Mouse (Mus musculus): ENCODE measurements around the gene AC129217.1. TPM values are rescaled to one million over a fixed set of nuclear protein-coding genes. Genes with fewer than 3 reads are reported as not detected.

Gene AC129217.1
- total RNA-seq, 2 experiments from 2014 or later = not detected

Small RNAs within 50 kb of the gene (microRNA-seq; reads per million reads assigned to microRNA genes)
- gene Mir5136 = 0.12 to 0.27 reads per million in 2 experiments

Other genes with a start within 250 kb of the AC129217.1 start
- gene Slc22a8, start 238.5 kb upstream of the AC129217.1 start, total RNA-seq (2021) = under 1 TPM; 0.05 to 0.17 TPM
- gene Slc22a6, start 211.7 kb upstream of the AC129217.1 start, total RNA-seq (2021) = not detected
- gene Chrm1, start 166.0 kb upstream of the AC129217.1 start, total RNA-seq (2021) = under 1 TPM in 1 of 2 experiments, not detected in 1; 0.05 TPM
- gene Slc3a2, start 106.4 kb upstream of the AC129217.1 start, total RNA-seq (2021) = 10 to 100 TPM; 39.8 to 50.9 TPM
- gene Wdr74, start 93.9 kb upstream of the AC129217.1 start, total RNA-seq (2021) = 10 to 100 TPM; 19.1 to 20.1 TPM
- gene 1700092M07Rik, start 89.1 kb upstream of the AC129217.1 start, total RNA-seq (2021) = under 1 TPM in 1 of 2 experiments, not detected in 1; 0.95 TPM
- gene Stx5a, start 88.4 kb upstream of the AC129217.1 start, total RNA-seq (2021) = 10 to 100 TPM; 37.4 to 40.5 TPM
- 10 to 100 TPM; 59.3 to 59.5 TPM for gene Nxf1, start 72.7 kb upstream of the AC129217.1 start, total RNA-seq (2021)
- 100 to 1,000 TPM; 110 to 121 TPM for gene Tmem223, start 58.8 kb upstream of the AC129217.1 start, total RNA-seq (2021)
- gene Tmem179b, start 55.3 kb upstream of the AC129217.1 start, total RNA-seq (2021) = 10 to 100 TPM; 15.7 to 17.9 TPM
- gene Taf6l, start 43.4 kb upstream of the AC129217.1 start, total RNA-seq (2021) = 1 to 10 TPM; 7.2 to 8.9 TPM
- gene Polr2g, start 31.2 kb upstream of the AC129217.1 start, total RNA-seq (2021) = 10 to 100 TPM; 53.9 to 63.0 TPM
- 1 to 10 TPM; 1.2 to 2.3 TPM for gene Zbtb3, start 27.2 kb upstream of the AC129217.1 start, total RNA-seq (2021)
- gene Ttc9c, start 10.4 kb upstream of the AC129217.1 start, total RNA-seq (2021) = 10 to 100 TPM; 15.1 to 15.4 TPM
- gene Hnrnpul2, start 9.8 kb upstream of the AC129217.1 start, total RNA-seq (2021) = 10 to 100 TPM; 48.5 to 51.1 TPM
- 10 to 100 TPM; 21.3 to 28.0 TPM for gene Bscl2, start 7.7 kb downstream of the AC129217.1 start, total RNA-seq (2021)
- not detected for gene Gng3, start 9.4 kb downstream of the AC129217.1 start, total RNA-seq (2021)
- 1 to 10 TPM; 3.4 to 5.4 TPM for gene Lrrn4cl, start 21.0 kb downstream of the AC129217.1 start, total RNA-seq (2021)
- 100 to 1,000 TPM; 109 to 116 TPM for gene Ubxn1, start 41.7 kb downstream of the AC129217.1 start, total RNA-seq (2021)
- 10 to 100 TPM; 53.3 to 53.8 TPM for gene Uqcc3, start 51.1 kb downstream of the AC129217.1 start, total RNA-seq (2021)
- 1 to 10 TPM; 3.9 to 6.1 TPM for gene Lbhd1, start 54.0 kb downstream of the AC129217.1 start, total RNA-seq (2021)
- gene Gm49403, start 54.2 kb downstream of the AC129217.1 start, total RNA-seq (2021) = not detected
- gene 1810009A15Rik, start 59.1 kb downstream of the AC129217.1 start, total RNA-seq (2021) = 10 to 100 TPM; 16.0 to 16.4 TPM
- gene Gm49416, start 59.2 kb downstream of the AC129217.1 start, total RNA-seq (2021) = 1 to 10 TPM in 1 of 2 experiments, not detected in 1; 1.2 TPM
- 10 to 100 TPM; 12.3 to 12.9 TPM for gene Ints5, start 63.2 kb downstream of the AC129217.1 start, total RNA-seq (2021)
- gene Ganab, start 68.3 kb downstream of the AC129217.1 start, total RNA-seq (2021) = 10 to 100 TPM; 60.6 to 63.7 TPM
- gene B3gat3, start 90.6 kb downstream of the AC129217.1 start, total RNA-seq (2021) = 10 to 100 TPM; 37.1 to 38.0 TPM
- 10 to 100 TPM; 12.4 to 12.7 TPM for gene Rom1, start 99.6 kb downstream of the AC129217.1 start, total RNA-seq (2021)
- gene Eml3, start 99.8 kb downstream of the AC129217.1 start, total RNA-seq (2021) = 10 to 100 TPM; 12.5 to 16.2 TPM
- gene Mta2, start 112.1 kb downstream of the AC129217.1 start, total RNA-seq (2021) = 10 to 100 TPM; 42.1 to 44.8 TPM
- gene Tut1, start 124.1 kb downstream of the AC129217.1 start, total RNA-seq (2021) = 1 to 10 TPM; 7.6 TPM
- 100 to 1,000 TPM; 220 to 273 TPM for gene Eef1g, start 137.3 kb downstream of the AC129217.1 start, total RNA-seq (2021)
- gene Ahnak, start 159.5 kb downstream of the AC129217.1 start, total RNA-seq (2021) = 100 to 1,000 TPM; 288 to 310 TPM